Mouse (Mus musculus) thymus, postnatal 0 days (tissue): ENCODE results near the gene 1600015I10Rik. TPM values are rescaled to one million over a fixed set of nuclear protein-coding genes. Genes with fewer than 3 reads are reported as not detected.
"Not testable (repeated sequence)": the region's sequence is repeated elsewhere in the genome, so short reads cannot be mapped to it uniquely, and the experiment has no call there.

Source experiments
- DNase-seq: peaks from one replicate; pipeline ENCODE4 v3.0.0-alpha.2; 2015; ENCODE audit warnings: low spot score
- polyA plus RNA-seq: library from polyadenylated mRNA; unstranded; fragments of >200 nt; fragmentation: Nextera tagmentation; extraction: Ambion mirVana; gene quantifications from 2 replicates; pipeline ENCODE4 v1.2.1, GENCODE M21; 2015

Gene 1600015I10Rik
- polyA plus RNA-seq, 1 experiment from 2014 or later = 0.10 TPM

- DNase-seq = not testable (repeated sequence)
These were observed 37.0 kb downstream of the 1600015I10Rik start for GRCm38 (mm10) chr6:48966696-48967095.

- no peak for DNase-seq
These were observed 38.2 kb downstream of the 1600015I10Rik start for GRCm38 (mm10) chr6:48967868-48968267.

GRCm38 (mm10) chr6:48974663-48975062 is 45.0 kb downstream of the 1600015I10Rik start, which contains the start of gene Doxl2:
Doxl2 (plus strand) TSS chr6:48974963.
- no peak for DNase-seq

- DNase-seq = no peak
These were observed 49.9 kb downstream of the 1600015I10Rik start for GRCm38 (mm10) chr6:48979616-48980015.

- DNase-seq = no peak
These were observed 52.6 kb downstream of the 1600015I10Rik start for GRCm38 (mm10) chr6:48982305-48982704.

Other genes starting within 250 kb of the 1600015I10Rik start
- 33.0 and 34.3 TPM in 2 replicates for gene Gimap4, start 245.3 kb upstream of the 1600015I10Rik start, polyA plus RNA-seq
- 184 TPM in 2 replicates for gene Gimap6, start 221.7 kb upstream of the 1600015I10Rik start, polyA plus RNA-seq
- 11.0 and 13.9 TPM in 2 replicates for gene Gm28053, start 211.3 kb upstream of the 1600015I10Rik start, polyA plus RNA-seq
- 6.5 and 6.7 TPM in 2 replicates for gene Gimap7, start 211.3 kb upstream of the 1600015I10Rik start, polyA plus RNA-seq
- gene Gimap1, start 190.8 kb upstream of the 1600015I10Rik start, polyA plus RNA-seq = 148 and 170 TPM in 2 replicates
- gene Gimap5, start 183.7 kb upstream of the 1600015I10Rik start, polyA plus RNA-seq = 23.7 and 29.6 TPM in 2 replicates
- 3.6 and 5.3 TPM in 2 replicates for gene Gimap3, start 159.0 kb upstream of the 1600015I10Rik start, polyA plus RNA-seq
- gene Tmem176a, start 89.0 kb upstream of the 1600015I10Rik start, polyA plus RNA-seq = 129 and 134 TPM in 2 replicates
- 304 TPM in 2 replicates for gene Tmem176b, start 88.4 kb upstream of the 1600015I10Rik start, polyA plus RNA-seq
- gene Aoc1, start 57.0 kb upstream of the 1600015I10Rik start, polyA plus RNA-seq = 0.66 and 0.86 TPM in 2 replicates
- 0.18 TPM in 1 of 2 replicates, not detected in the other for gene Doxl2, start 45.1 kb downstream of the 1600015I10Rik start, polyA plus RNA-seq
- gene Svs1, start 57.0 kb downstream of the 1600015I10Rik start, polyA plus RNA-seq = not detected in 2 replicates
- gene Gpnmb, start 106.7 kb downstream of the 1600015I10Rik start, polyA plus RNA-seq = 0.74 and 0.96 TPM in 2 replicates
- 115 and 119 TPM in 2 replicates for gene Malsu1, start 143.9 kb downstream of the 1600015I10Rik start, polyA plus RNA-seq